8 mouse cellular contexts compared by ENCODE assay signal in the genomic region with DNA sequence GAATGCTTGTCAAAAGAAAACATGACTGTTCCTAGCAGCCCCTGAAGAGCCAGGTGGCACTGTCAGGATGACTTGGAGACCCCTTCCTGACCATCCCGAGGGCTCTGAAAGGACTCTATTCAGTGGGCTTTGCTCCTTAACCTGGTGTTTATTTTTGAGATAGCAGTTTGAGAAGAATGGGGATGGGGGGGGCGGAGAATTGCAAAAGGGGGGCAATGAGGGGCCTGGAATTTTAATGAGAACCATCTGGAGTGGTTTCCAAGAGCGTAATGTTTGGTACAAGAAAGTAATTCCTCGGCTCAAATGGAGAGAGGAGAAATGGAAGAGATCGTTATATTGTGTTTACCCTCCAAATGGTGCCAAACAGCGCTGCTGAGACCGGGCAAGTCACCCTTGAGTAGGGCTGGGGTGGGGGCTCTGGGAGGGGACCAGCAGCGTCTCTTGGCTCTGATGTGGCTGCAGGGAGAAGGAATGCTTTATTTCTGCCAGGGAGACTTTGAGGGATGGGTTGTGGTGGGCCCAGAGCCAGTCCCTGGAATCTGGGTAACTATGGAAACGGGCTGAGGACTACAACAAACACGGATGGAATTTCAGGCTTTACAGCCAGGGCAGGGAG. TPM values are rescaled to one million over a fixed set of nuclear protein-coding genes. Genes with fewer than 3 reads are reported as not detected.
A peak's percentile ranks its signal among the peaks of the same experiment; 100 is the strongest.
DNase-seq lines count a peak whose midpoint lies in the region; ATAC-seq lines count a peak whose summit lies in the region.

No protein-coding gene starts in this region.

- H3K9ac ChIP-seq in hindbrain, embryonic 11.5 days (ENCODE audit: low read depth, low read length) = 0 out of 2 replicates have a peak overlapping the region, but pooled peaks have one; percentile 25
- 0 out of 2 replicates have a peak overlapping the region, but pooled peaks have one; percentile 51 for H3K9ac ChIP-seq in limb, embryonic 13.5 days
- H3K9ac ChIP-seq in midbrain, embryonic 16.5 days (ENCODE audit: low read depth, low read length) = peak overlapping the region; percentile 49; the same call in 1 of the 2 replicates

- peak; percentile 80; the same call in 1 of the 2 replicates for ATAC-seq in hindbrain, embryonic 11.5 days (ENCODE audit: low FRiP score)
- peak; percentile 93 for ATAC-seq in limb, embryonic 13.5 days (ENCODE audit: low FRiP score, low read depth)
- peak; percentile 88 for ATAC-seq in midbrain, embryonic 16.5 days

- WGBS in hindbrain, embryonic 11.5 days = 9% methylated on average over 10 of the region's 10 CpGs
- 3% methylated on average over 10 of the region's 10 CpGs for WGBS in limb, embryonic 13.5 days
- 10% methylated on average over 10 of the region's 10 CpGs for WGBS in midbrain, embryonic 16.5 days

- peaks cover 8% of the 10 kb centered on the region for H3K4me1 ChIP-seq in hindbrain, embryonic 11.5 days (replicated peaks; ENCODE audit: control insufficient read depth, insufficient read depth, low read length)
- peaks cover 68% of the 10 kb centered on the region for H3K4me1 ChIP-seq in limb, embryonic 13.5 days
- peaks cover 14% of the 10 kb centered on the region for H3K4me1 ChIP-seq in midbrain, embryonic 16.5 days (ENCODE audit: control insufficient read depth, insufficient read depth, low read length)

- no peak overlapping the region for H3K4me3 ChIP-seq in hindbrain, embryonic 11.5 days (ENCODE audit: low read depth, low read length)
- peak overlapping the region; percentile 26 for H3K4me3 ChIP-seq in limb, embryonic 13.5 days
- H3K4me3 ChIP-seq in midbrain, embryonic 16.5 days (ENCODE audit: low read depth, low read length) = no peak overlapping the region

- peak overlapping the region; percentile 26; the same call in 1 of the 2 replicates for H3K4me2 ChIP-seq in hindbrain, embryonic 11.5 days (replicated peaks; ENCODE audit: low read depth, low read length)
- peak overlapping the region; percentile 62 for H3K4me2 ChIP-seq in limb, embryonic 13.5 days (replicated peaks)
- H3K4me2 ChIP-seq in midbrain, embryonic 16.5 days (ENCODE audit: low read length) = peak overlapping the region; percentile 40

- no peaks in the 10 kb centered on the region for H3K9me3 ChIP-seq in hindbrain, embryonic 11.5 days (ENCODE audit: control insufficient read depth, low read length)
- no peaks in the 10 kb centered on the region for H3K9me3 ChIP-seq in limb, embryonic 13.5 days
- no peaks in the 10 kb centered on the region for H3K9me3 ChIP-seq in midbrain, embryonic 16.5 days (replicated peaks; ENCODE audit: control insufficient read depth, low read length, poor library complexity, severe bottlenecking)

- no peaks in the 10 kb centered on the region for H3K36me3 ChIP-seq in hindbrain, embryonic 11.5 days (ENCODE audit: control insufficient read depth, insufficient read depth, low read length)
- no peaks in the 10 kb centered on the region for H3K36me3 ChIP-seq in limb, embryonic 13.5 days
- H3K36me3 ChIP-seq in midbrain, embryonic 16.5 days (ENCODE audit: control insufficient read depth, insufficient read depth, low read length) = no peaks in the 10 kb centered on the region

- DNase-seq in MN1 (ENCODE audit: low spot score) = peak; percentile 41
- DNase-seq in adrenal gland, postnatal 25 days = peak; percentile 57
- peak; percentile 95 for DNase-seq in forelimb bud, embryonic 11.5 days (ENCODE audit: low read depth, low spot score)
- DNase-seq in hindbrain, embryonic 11.5 days (ENCODE audit: low spot score) = peak; percentile 74
- DNase-seq in spleen, postnatal 36 days (ENCODE audit: low spot score in 2 of 2) = no peak
- no peak for DNase-seq in spleen, postnatal 14 days (ENCODE audit: low spot score in 2 of 2)

- H3K27me3 ChIP-seq in hindbrain, embryonic 11.5 days (ENCODE audit: control insufficient read depth, insufficient read depth, low read length) = no peaks in the 10 kb centered on the region
- no peaks in the 10 kb centered on the region for H3K27me3 ChIP-seq in limb, embryonic 13.5 days
- no peaks in the 10 kb centered on the region for H3K27me3 ChIP-seq in midbrain, embryonic 16.5 days (ENCODE audit: control insufficient read depth, insufficient read depth, low read depth, low read length)

- peak overlapping the region; percentile 72 for H3K27ac ChIP-seq in hindbrain, embryonic 11.5 days (ENCODE audit: low read depth, low read length)
- peak overlapping the region; percentile 99 for H3K27ac ChIP-seq in limb, embryonic 13.5 days
- H3K27ac ChIP-seq in midbrain, embryonic 16.5 days (ENCODE audit: low read length) = peak overlapping the region; percentile 58

RNA-seq across cellular contexts. Expression of a gene that starts 17.3 kb away (rescaled TPM):
- 37.2 and 41.8 TPM in 2 replicates for total RNA-seq in adrenal gland, postnatal 25 days (2021)
- 55.7 and 57.1 TPM in 2 replicates for polyA plus RNA-seq in hindbrain, embryonic 11.5 days (2014; fragmentation: Nextera tagmentation; extraction: Ambion mirVana)
- polyA plus RNA-seq in limb, embryonic 13.5 days (2015; fragmentation: Nextera tagmentation; extraction: Ambion mirVana) = 48.2 and 54.2 TPM in 2 replicates
- polyA plus RNA-seq in midbrain, embryonic 16.5 days (2015; fragmentation: Nextera tagmentation; extraction: Ambion mirVana) = 36.0 and 39.4 TPM in 2 replicates

RNA-seq across cellular contexts. Expression of a gene that starts 17.5 kb away (rescaled TPM):
- 304 and 351 TPM in 2 replicates for total RNA-seq in adrenal gland, postnatal 25 days (2021)
- polyA plus RNA-seq in hindbrain, embryonic 11.5 days (2014; fragmentation: Nextera tagmentation; extraction: Ambion mirVana) = 160 and 165 TPM in 2 replicates
- 168 and 184 TPM in 2 replicates for polyA plus RNA-seq in limb, embryonic 13.5 days (2015; fragmentation: Nextera tagmentation; extraction: Ambion mirVana)
- polyA plus RNA-seq in midbrain, embryonic 16.5 days (2015; fragmentation: Nextera tagmentation; extraction: Ambion mirVana) = 116 and 126 TPM in 2 replicates

Comparison
In these comparisons a context has a peak if more than half of its experiments do, and no peak if none do; other contexts are left out.
1. DNase-seq: peak in MN1 (single experiment), adrenal gland, postnatal 25 days (single experiment), forelimb bud, embryonic 11.5 days (single experiment) and hindbrain, embryonic 11.5 days (single experiment); none in spleen, postnatal 36 days (0 of 2) and spleen, postnatal 14 days (0 of 2).
2. Peak in every context shown above with its lines, with median percentiles within 50 percentile points of each other: ATAC-seq, H3K27ac ChIP-seq, H3K4me2 ChIP-seq and H3K9ac ChIP-seq.